Mouse (Mus musculus) bone marrow, adult 2 months (tissue): ENCODE results near the gene Tmem42. TPM values are rescaled to one million over a fixed set of nuclear protein-coding genes. Genes with fewer than 3 reads are reported as not detected.

Experiments used
- H3K27ac ChIP-seq: fragments of 200-500 bp; 2 replicates; pipeline ENCODE4 v1.5.1; 2012; ENCODE audit warnings: low read depth, mild to moderate bottlenecking, control low read depth, inconsistent platforms, low read length; ENCODE audit not compliant: control insufficient read depth, poor library complexity, insufficient read depth
- H3K4me1 ChIP-seq: fragments of 200-500 bp; 2 replicates; pipeline ENCODE4 v1.6.1; 2011; ENCODE audit warnings: low read length; ENCODE audit not compliant: control insufficient read depth, insufficient read depth
- H3K4me3 ChIP-seq: fragments of 200-500 bp; replicated peaks from 2 replicates; pipeline ENCODE3; 2011; ENCODE audit warnings: mild to moderate bottlenecking, low read depth, low read length, control low read depth; ENCODE audit not compliant: control insufficient read depth
- CTCF ChIP-seq: fragments of 200-500 bp; IDR thresholded peaks from 2 replicates; pipeline ENCODE4 v1.5.1; 2011; ENCODE audit warnings: low read length, control low read depth; ENCODE audit not compliant: control insufficient read depth, insufficient read depth
- POLR2A ChIP-seq: fragments of 200-500 bp; IDR thresholded peaks from 2 replicates; pipeline ENCODE4 v1.6.1; 2011; ENCODE audit warnings: low read depth, mild to moderate bottlenecking, control low read depth, low read length, borderline replicate concordance; ENCODE audit not compliant: control insufficient read depth
- WGBS: fragments of 180-500 bp; shearing (Covaris S2); methylation state at CpG from one replicate; pipeline ENCODE4 v1.1.7; 2018; 5-methylcytosine and 5-hydroxymethylcytosine counted together
- polyA plus RNA-seq: library from polyadenylated mRNA; stranded (reverse); fragments of >200 nt; gene quantifications from 2 replicates; pipeline ENCODE4 v1.2.4, GENCODE M21; 2011; ENCODE audit warnings: low replicate concordance; ENCODE audit not compliant: missing spikeins, insufficient read depth, insufficient read length

Gene Tmem42
- polyA plus RNA-seq, 1 experiment = 13.3 TPM

- 68% methylated on average over 13 of the region's 13 CpGs for WGBS
- no peak for TF ChIP-seq CTCF
- Histone ChIP-seq H3K27ac (no peak overlapping the region), H3K4me3 (no peak overlapping the region), H3K4me1 (no peaks in the 10 kb centered on the region)
Observed at GRCm38 (mm10) chr9:123031496-123032246, 10.5 kb downstream of the Tmem42 start.

DNA sequence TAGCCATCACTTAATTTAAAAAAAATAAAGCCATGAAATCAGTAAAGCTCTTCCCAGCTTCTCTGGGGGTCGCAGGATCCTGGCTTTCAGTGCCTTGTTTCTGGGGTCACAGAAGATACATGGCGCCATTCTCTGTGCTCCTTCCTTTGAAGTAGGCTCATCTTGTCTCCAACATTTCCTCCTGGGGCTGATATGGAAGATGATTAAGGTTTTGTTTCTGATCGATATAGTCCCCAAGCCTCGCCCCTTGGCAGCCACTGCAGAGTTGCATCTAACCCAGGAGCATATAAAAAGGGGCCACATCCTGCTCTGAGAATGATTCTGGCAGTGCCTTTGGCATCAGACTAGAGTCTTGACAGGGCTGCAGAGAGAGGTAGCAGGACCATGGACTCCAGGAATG lies 13.3 kb downstream of the Tmem42 start, which contains the start of gene Tgm4:
Gene Tgm4, plus strand, starts transcription at position 301 of the 400 bp plus-strand sequence.
- 76% methylated on average over 4 of the region's 4 CpGs for WGBS
- Histone ChIP-seq H3K27ac (no peak within 1 kb of the TSS), H3K4me1 (no peaks in the 10 kb centered on the region), H3K4me3 (no peak within 1 kb of the TSS)
- TF ChIP-seq POLR2A = no peak
- no peak for TF ChIP-seq CTCF

DNA sequence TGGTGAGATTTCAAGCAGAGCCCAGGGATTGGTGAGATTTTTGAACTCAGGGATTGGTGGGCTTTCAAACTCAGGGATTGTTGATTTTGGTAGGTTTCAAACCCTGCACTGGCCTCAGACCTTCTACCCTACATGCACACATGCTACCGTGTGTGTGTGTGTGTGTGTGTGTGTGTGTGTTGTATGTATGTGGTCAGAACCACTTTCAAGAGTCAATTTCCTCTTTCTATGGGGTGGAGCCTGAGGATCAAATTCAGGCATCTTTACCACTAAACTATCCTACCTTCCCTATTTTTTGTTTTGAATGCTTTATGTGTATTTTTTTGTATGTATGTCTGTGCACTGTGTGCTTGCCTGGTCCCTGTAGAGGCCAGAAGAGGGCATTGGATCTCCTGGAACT lies 26.5 kb downstream of the Tmem42 start:
- no peak overlapping the region for H3K4me3 ChIP-seq
- 0% methylated on average over 1 of the region's 1 CpGs for WGBS
- TF ChIP-seq POLR2A (no peak), CTCF (no peak)
- no peaks in the 10 kb centered on the region; the same call in 1 of the 2 replicates for H3K4me1 ChIP-seq
- no peak overlapping the region for H3K27ac ChIP-seq

DNA sequence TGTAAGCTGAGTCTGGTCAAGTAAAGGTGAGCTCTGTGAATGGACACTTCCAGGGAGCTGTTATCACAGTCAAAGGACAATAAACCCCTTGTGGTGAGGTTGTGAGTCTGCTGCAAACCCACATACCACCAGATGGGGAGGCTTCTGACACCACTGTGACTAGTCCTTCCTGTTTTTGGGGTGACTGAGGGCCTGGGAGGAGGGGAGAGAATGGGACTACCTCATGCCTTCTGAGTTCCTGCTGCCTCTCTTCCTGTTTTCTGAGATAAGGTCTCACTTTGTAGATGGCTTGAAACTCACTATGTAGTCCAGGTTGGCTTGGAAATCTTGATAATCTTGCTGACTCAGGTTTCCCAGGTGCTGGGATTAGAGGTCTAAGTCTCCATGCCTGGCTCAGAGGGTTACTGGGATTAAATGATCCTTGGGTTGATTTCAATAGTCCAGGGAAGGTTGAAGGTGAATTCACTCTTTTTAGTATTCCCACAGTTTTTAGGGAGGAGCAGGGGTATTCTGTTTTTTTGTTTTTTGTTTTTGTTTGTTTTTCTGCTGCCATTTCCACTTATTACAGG lies 37.7 kb downstream of the Tmem42 start:
- Histone ChIP-seq H3K27ac (no peak overlapping the region; the same call in 1 of the 2 replicates), H3K4me1 (no peaks in the 10 kb centered on the region; the same call in 1 of the 2 replicates), H3K4me3 (no peak overlapping the region)
- TF ChIP-seq POLR2A (no peak), CTCF (peak; percentile 41; the same call in 1 of the 2 replicates)

GRCm38 (mm10) chr9:123060172-123060571 lies 39.0 kb downstream of the Tmem42 start:
- no peak overlapping the region for H3K27ac ChIP-seq
- TF ChIP-seq POLR2A = no peak
- TF ChIP-seq CTCF = no peak
- no peak overlapping the region for H3K4me3 ChIP-seq
- H3K4me1 ChIP-seq = no peaks in the 10 kb centered on the region; the same call in 1 of the 2 replicates
- 43% methylated on average over 3 of the region's 3 CpGs for WGBS

Other genes starting within 250 kb of the Tmem42 start
- gene Tcaim, start 215.8 kb upstream of the Tmem42 start, polyA plus RNA-seq = 1.5 and 2.6 TPM in 2 replicates
- gene Gm35549, start 177.3 kb upstream of the Tmem42 start, polyA plus RNA-seq = not detected in 2 replicates
- gene Zfp445, start 155.3 kb upstream of the Tmem42 start, polyA plus RNA-seq = 11.4 and 26.8 TPM in 2 replicates
- gene Zkscan7, start 135.6 kb upstream of the Tmem42 start, polyA plus RNA-seq = 0.40 and 1.5 TPM in 2 replicates
- 1.8 TPM in 1 of 2 replicates, not detected in the other for gene Zfp105, start 98.3 kb upstream of the Tmem42 start, polyA plus RNA-seq
- 10.9 and 20.8 TPM in 2 replicates for gene 1110059G10Rik, start 70.3 kb upstream of the Tmem42 start, polyA plus RNA-seq
- 104 and 108 TPM in 2 replicates for gene Kif15, start 70.3 kb upstream of the Tmem42 start, polyA plus RNA-seq
- 0.47 TPM in 1 of 2 replicates, not detected in the other for gene Tgm4, start 13.4 kb downstream of the Tmem42 start, polyA plus RNA-seq
- gene Zdhhc3, start 91.9 kb downstream of the Tmem42 start, polyA plus RNA-seq = 19.1 and 36.1 TPM in 2 replicates
- 29.5 and 44.4 TPM in 2 replicates for gene Exosc7, start 91.9 kb downstream of the Tmem42 start, polyA plus RNA-seq
- gene Clec3b, start 129.6 kb downstream of the Tmem42 start, polyA plus RNA-seq = 2.0 and 3.1 TPM in 2 replicates
- not detected in 2 replicates for gene Cdcp1, start 194.7 kb downstream of the Tmem42 start, polyA plus RNA-seq
- 3.2 and 6.2 TPM in 2 replicates for gene Tmem158, start 239.4 kb downstream of the Tmem42 start, polyA plus RNA-seq